Mouse (Mus musculus): Measurements from ENCODE around the gene Tmem165.

DNA sequence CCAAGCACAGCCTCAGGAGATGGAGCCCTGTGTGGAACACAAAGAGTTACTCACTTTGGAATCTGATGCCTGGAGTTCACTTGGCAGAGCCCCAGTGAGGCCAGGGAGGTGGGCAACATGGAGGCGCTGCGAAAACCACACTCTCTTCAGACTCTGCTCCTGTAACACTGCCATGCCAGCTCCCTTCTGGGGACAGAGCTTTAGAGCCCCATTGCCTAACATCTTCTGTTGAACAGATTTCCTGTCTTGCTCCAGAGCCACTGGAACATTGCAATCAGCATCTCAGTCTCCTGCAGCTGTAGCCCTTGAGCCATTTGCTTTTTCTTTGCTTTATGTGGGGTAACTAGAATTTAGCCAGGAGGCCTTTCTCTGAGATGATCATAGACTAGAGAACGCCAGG, 1.4 kb upstream of the Tmem165 start:
- TF ChIP-seq CTCF (conservative IDR thresholded peaks at IDR 0.05; ENCODE audit: insufficient read depth, insufficient read length, low read depth, low read length) (no peak), POLR2A (IDR thresholded peaks at IDR 0.05; ENCODE audit: low read depth, low read length) (no peak)

Measured in kidney, adult 2 months (tissue).